Mouse (Mus musculus) forebrain, embryonic 11.5 days (tissue): ENCODE data around the gene Dhps. TPM values are rescaled to one million over a fixed set of nuclear protein-coding genes. Genes with fewer than 3 reads are reported as not detected.

Source experiments
- ATAC-seq: fragments of 200-750 bp; cut with Nextera tagmentation; replicated peaks from 2 replicates; pipeline ENCODE4 v1.8.0; 2017; ENCODE audit warnings: moderate TSS enrichment; ENCODE audit not compliant: low FRiP score
- DNase-seq: peaks from one replicate; pipeline ENCODE4 v3.0.0-alpha.2; 2017; ENCODE audit warnings: low spot score
- H3K27ac ChIP-seq: fragments of 300-500 bp; sonication (generic); 2 replicates; pipeline ENCODE4 v1.5.1; 2014; ENCODE audit warnings: low read depth, low read length
- H3K27me3 ChIP-seq: fragments of 300-500 bp; sonication (generic); 2 replicates; pipeline ENCODE4 v1.6.1; 2014; ENCODE audit warnings: mild to moderate bottlenecking, low read length, mixed read lengths; ENCODE audit not compliant: control insufficient read depth, insufficient read depth
- H3K36me3 ChIP-seq: fragments of 300-500 bp; sonication (generic); 2 replicates; pipeline ENCODE4 v1.6.1; 2014; ENCODE audit warnings: mild to moderate bottlenecking, low read length, moderate library complexity, mixed read lengths; ENCODE audit not compliant: control insufficient read depth, insufficient read depth
- H3K4me1 ChIP-seq: fragments of 300-500 bp; sonication (generic); replicated peaks from 2 replicates; pipeline ENCODE4 v1.6.1; 2014; ENCODE audit warnings: low read length, mixed read lengths; ENCODE audit not compliant: control insufficient read depth, insufficient read depth
- H3K4me2 ChIP-seq: fragments of 300-500 bp; sonication (generic); 2 replicates; pipeline ENCODE4 v1.6.1; 2014; ENCODE audit warnings: low read depth, mild to moderate bottlenecking, low read length, moderate library complexity, mixed read lengths; ENCODE audit not compliant: severe bottlenecking
- H3K4me3 ChIP-seq: fragments of 300-500 bp; sonication (generic); 2 replicates; pipeline ENCODE4 v1.5.1; 2014; ENCODE audit warnings: low read depth, low read length
- H3K9ac ChIP-seq: fragments of 300-500 bp; sonication (generic); 2 replicates; pipeline ENCODE4 v1.6.1; 2014; ENCODE audit warnings: low read length
- H3K9me3 ChIP-seq: fragments of 300-500 bp; sonication (generic); 2 replicates; pipeline ENCODE4 v1.6.1; 2016; ENCODE audit warnings: low read length, mixed read lengths; ENCODE audit not compliant: control insufficient read depth
- WGBS: fragments of 180-500 bp; shearing (Covaris S2); extraction: QIAGEN DNeasy Blood & Tissue Kit; methylation state at CpG from one replicate; pipeline ENCODE4 v1.1.7; 2014; 5-methylcytosine and 5-hydroxymethylcytosine counted together
- polyA plus RNA-seq: library from polyadenylated mRNA; unstranded; fragments of >200 nt; fragmentation: Nextera tagmentation; extraction: Ambion mirVana; gene quantifications from 2 replicates; pipeline ENCODE4 v1.2.1, GENCODE M21; 2014

Dhps gene
- polyA plus RNA-seq, 1 experiment from 2014 or later = 63.5 TPM

- Histone ChIP-seq H3K27ac (peak overlapping the region; percentile 92; the same call in 1 of the 2 replicates), H3K27me3 (no peaks in the 10 kb centered on the region), H3K4me2 (peak overlapping the region; percentile 66), H3K36me3 (peaks cover 7% of the 10 kb centered on the region), H3K4me3 (peak overlapping the region; percentile 91), H3K4me1 (peaks cover 6% of the 10 kb centered on the region; the same call in 1 of the 2 replicates), H3K9me3 (no peaks in the 10 kb centered on the region), H3K9ac (peak overlapping the region; percentile 79; the same call in 1 of the 2 replicates)
- WGBS = 87% methylated on average over 5 of the region's 5 CpGs
- DNase-seq (peak; percentile 50), ATAC-seq (no peak)
Measured at GRCm38 (mm10) chr8:85071041-85071440, 516 bp upstream of the Dhps start.

GRCm38 (mm10) chr8:85072364-85072929 lies 890 bp downstream of the Dhps start:
- peaks cover 2% of the 10 kb centered on the region; the same call in 1 of the 2 replicates for H3K36me3 ChIP-seq
- peak overlapping the region; percentile 92; the same call in 1 of the 2 replicates for H3K27ac ChIP-seq
- H3K4me3 ChIP-seq = peak overlapping the region; percentile 91
- H3K9me3 ChIP-seq = no peaks in the 10 kb centered on the region
- H3K9ac ChIP-seq = peak overlapping the region; percentile 79
- no peaks in the 10 kb centered on the region for H3K27me3 ChIP-seq
- peaks cover 6% of the 10 kb centered on the region; the same call in 1 of the 2 replicates for H3K4me1 ChIP-seq
- peak; percentile 52 for DNase-seq
- H3K4me2 ChIP-seq = peak overlapping the region; percentile 66
- 47% methylated on average over 9 of the region's 9 CpGs for WGBS
- no peak for ATAC-seq

GRCm38 (mm10) chr8:85073041-85073612 lies 1.6 kb downstream of the Dhps start:
- H3K9me3 ChIP-seq = no peaks in the 10 kb centered on the region
- H3K4me1 ChIP-seq = peaks cover 6% of the 10 kb centered on the region; the same call in 1 of the 2 replicates
- no peak overlapping the region for H3K9ac ChIP-seq
- H3K27ac ChIP-seq = no peak overlapping the region
- peaks cover 2% of the 10 kb centered on the region; the same call in 1 of the 2 replicates for H3K36me3 ChIP-seq
- ATAC-seq = no peak
- H3K4me2 ChIP-seq = no peak overlapping the region
- DNase-seq = peak; percentile 51
- no peak overlapping the region for H3K4me3 ChIP-seq
- no peaks in the 10 kb centered on the region for H3K27me3 ChIP-seq
- WGBS = 96% methylated on average over 15 of the region's 15 CpGs

GRCm38 (mm10) chr8:85074167-85074566 lies 2.6 kb downstream of the Dhps start:
- Histone ChIP-seq H3K27me3 (no peaks in the 10 kb centered on the region), H3K4me3 (no peak overlapping the region), H3K36me3 (peaks cover 2% of the 10 kb centered on the region; the same call in 1 of the 2 replicates), H3K27ac (no peak overlapping the region), H3K4me2 (no peak overlapping the region), H3K4me1 (peaks cover 6% of the 10 kb centered on the region; the same call in 1 of the 2 replicates), H3K9me3 (no peaks in the 10 kb centered on the region), H3K9ac (no peak overlapping the region)
- DNase-seq (peak; percentile 49), ATAC-seq (no peak)
- 92% methylated on average over 10 of the region's 10 CpGs for WGBS

- H3K4me2 ChIP-seq = no peak overlapping the region
- H3K4me1 ChIP-seq = peaks cover 7% of the 10 kb centered on the region; the same call in 1 of the 2 replicates
- ATAC-seq (no peak), DNase-seq (peak; percentile 51)
- WGBS = 94% methylated on average over 10 of the region's 10 CpGs
- H3K4me3 ChIP-seq = no peak overlapping the region
- H3K27ac ChIP-seq = no peak overlapping the region
- H3K27me3 ChIP-seq = no peaks in the 10 kb centered on the region
- H3K9me3 ChIP-seq = no peaks in the 10 kb centered on the region
- peaks cover 2% of the 10 kb centered on the region; the same call in 1 of the 2 replicates for H3K36me3 ChIP-seq
- no peak overlapping the region for H3K9ac ChIP-seq
Measured at GRCm38 (mm10) chr8:85074617-85075016, 3.1 kb downstream of the Dhps start.

- no peaks in the 10 kb centered on the region for H3K27me3 ChIP-seq
- peaks cover 8% of the 10 kb centered on the region; the same call in 1 of the 2 replicates for H3K4me1 ChIP-seq
- ATAC-seq (no peak), DNase-seq (peak; percentile 69)
- WGBS = 79% methylated on average over 9 of the region's 9 CpGs
- H3K9ac ChIP-seq = no peak overlapping the region
- H3K4me2 ChIP-seq = no peak overlapping the region
- no peak overlapping the region for H3K4me3 ChIP-seq
- peaks cover 2% of the 10 kb centered on the region; the same call in 1 of the 2 replicates for H3K36me3 ChIP-seq
- H3K27ac ChIP-seq = no peak overlapping the region
- H3K9me3 ChIP-seq = no peaks in the 10 kb centered on the region
Measured at GRCm38 (mm10) chr8:85076001-85076400, 4.4 kb downstream of the Dhps start.

GRCm38 (mm10) chr8:85076993-85077392 lies 5.4 kb downstream of the Dhps start:
- Histone ChIP-seq H3K27ac (no peak overlapping the region), H3K4me1 (peaks cover 8% of the 10 kb centered on the region; the same call in 1 of the 2 replicates), H3K4me2 (no peak overlapping the region), H3K9ac (no peak overlapping the region), H3K27me3 (no peaks in the 10 kb centered on the region), H3K4me3 (no peak overlapping the region), H3K36me3 (peaks cover 2% of the 10 kb centered on the region; the same call in 1 of the 2 replicates), H3K9me3 (no peaks in the 10 kb centered on the region)
- ATAC-seq (peak; percentile 46; the same call in 1 of the 2 replicates), DNase-seq (peak; percentile 90)
- WGBS = 0% methylated on average over 2 of the region's 2 CpGs

GRCm38 (mm10) chr8:85080214-85080531 lies 8.6 kb downstream of the Dhps start:
- Histone ChIP-seq H3K4me3 (peak overlapping the region; percentile 61), H3K36me3 (no peaks in the 10 kb centered on the region), H3K4me1 (peaks cover 4% of the 10 kb centered on the region; the same call in 1 of the 2 replicates), H3K4me2 (peak overlapping the region; percentile 76), H3K9me3 (no peaks in the 10 kb centered on the region), H3K27ac (no peak overlapping the region), H3K9ac (peak overlapping the region; percentile 86), H3K27me3 (no peaks in the 10 kb centered on the region)
- WGBS = 2% methylated on average over 25 of the region's 25 CpGs
- ATAC-seq (no peak), DNase-seq (no peak)
